Mouse (Mus musculus) kidney, embryonic 16.5 days (tissue): ENCODE data around the gene Ssh1. TPM values are rescaled to one million over a fixed set of nuclear protein-coding genes. Genes with fewer than 3 reads are reported as not detected.
A peak's percentile ranks its signal among the peaks of the same experiment; 100 is the strongest.

ENCODE experiments used
- ATAC-seq: fragments of 200-750 bp; cut with Nextera tagmentation; 2 replicates; pipeline ENCODE4 v1.8.0; 2017; ENCODE audit warnings: moderate TSS enrichment; ENCODE audit not compliant: low FRiP score, low TSS enrichment
- H3K27ac ChIP-seq: fragments of 300-500 bp; sonication (generic); 2 replicates; pipeline ENCODE4 v1.5.1; 2014; ENCODE audit warnings: low read length
- H3K27me3 ChIP-seq: fragments of 300-500 bp; sonication (generic); 2 replicates; pipeline ENCODE4 v1.6.1; 2014; ENCODE audit warnings: low read length, control low read depth, mixed read lengths; ENCODE audit not compliant: insufficient read depth
- H3K36me3 ChIP-seq: fragments of 300-500 bp; sonication (generic); 2 replicates; pipeline ENCODE4 v1.6.1; 2014; ENCODE audit warnings: low read length, control low read depth, mixed read lengths; ENCODE audit not compliant: insufficient read depth
- H3K4me1 ChIP-seq: fragments of 300-500 bp; sonication (generic); 2 replicates; pipeline ENCODE4 v1.6.1; 2014; ENCODE audit warnings: low read length, control low read depth, mixed read lengths; ENCODE audit not compliant: insufficient read depth
- H3K4me2 ChIP-seq: fragments of 300-500 bp; sonication (generic); replicated peaks from 2 replicates; pipeline ENCODE4 v1.6.1; 2014; ENCODE audit warnings: low read depth, low read length
- H3K4me3 ChIP-seq: fragments of 300-500 bp; sonication (generic); 2 replicates; pipeline ENCODE4 v1.5.1; 2014; ENCODE audit warnings: mild to moderate bottlenecking, low read length
- H3K9ac ChIP-seq: fragments of 300-500 bp; sonication (generic); replicated peaks from 2 replicates; pipeline ENCODE4 v1.6.1; 2014; ENCODE audit warnings: low read length
- H3K9me3 ChIP-seq: fragments of 300-500 bp; sonication (generic); 2 replicates; pipeline ENCODE4 v1.6.1; 2016; ENCODE audit warnings: low read length, control low read depth
- WGBS: fragments of 180-500 bp; shearing (Covaris S2); extraction: QIAGEN DNeasy Blood & Tissue Kit; methylation state at CpG from one replicate; pipeline ENCODE4 v1.1.7; 2014; 5-methylcytosine and 5-hydroxymethylcytosine counted together
- polyA plus RNA-seq: library from polyadenylated mRNA; unstranded; fragments of >200 nt; fragmentation: Nextera tagmentation; extraction: Ambion mirVana; gene quantifications from 2 replicates; pipeline ENCODE4 v1.2.1, GENCODE M21; 2015

Gene Ssh1
- polyA plus RNA-seq, 1 experiment from 2014 or later: 15.0 TPM

- Histone ChIP-seq H3K4me1 (peaks cover 44% of the 10 kb centered on the region), H3K9me3 (no peaks in the 10 kb centered on the region; the same call in 1 of the 2 replicates), H3K9ac (peak within 1 kb of the TSS; percentile 92), H3K4me3 (peak within 1 kb of the TSS; percentile 92), H3K36me3 (no peaks in the 10 kb centered on the region), H3K27me3 (no peaks in the 10 kb centered on the region), H3K27ac (peak within 1 kb of the TSS; percentile 94), H3K4me2 (peak within 1 kb of the TSS; percentile 79)
- WGBS: under 1% methylated on average over 49 of the region's 68 CpGs
- ATAC-seq: peak; percentile 89
Observed at GRCm38 (mm10) chr5:113908592-113909441, 84.9 kb downstream of the Ssh1 start, which contains the start of gene Coro1c. Coro1c (minus strand) TSS chr5:113908758.

DNA sequence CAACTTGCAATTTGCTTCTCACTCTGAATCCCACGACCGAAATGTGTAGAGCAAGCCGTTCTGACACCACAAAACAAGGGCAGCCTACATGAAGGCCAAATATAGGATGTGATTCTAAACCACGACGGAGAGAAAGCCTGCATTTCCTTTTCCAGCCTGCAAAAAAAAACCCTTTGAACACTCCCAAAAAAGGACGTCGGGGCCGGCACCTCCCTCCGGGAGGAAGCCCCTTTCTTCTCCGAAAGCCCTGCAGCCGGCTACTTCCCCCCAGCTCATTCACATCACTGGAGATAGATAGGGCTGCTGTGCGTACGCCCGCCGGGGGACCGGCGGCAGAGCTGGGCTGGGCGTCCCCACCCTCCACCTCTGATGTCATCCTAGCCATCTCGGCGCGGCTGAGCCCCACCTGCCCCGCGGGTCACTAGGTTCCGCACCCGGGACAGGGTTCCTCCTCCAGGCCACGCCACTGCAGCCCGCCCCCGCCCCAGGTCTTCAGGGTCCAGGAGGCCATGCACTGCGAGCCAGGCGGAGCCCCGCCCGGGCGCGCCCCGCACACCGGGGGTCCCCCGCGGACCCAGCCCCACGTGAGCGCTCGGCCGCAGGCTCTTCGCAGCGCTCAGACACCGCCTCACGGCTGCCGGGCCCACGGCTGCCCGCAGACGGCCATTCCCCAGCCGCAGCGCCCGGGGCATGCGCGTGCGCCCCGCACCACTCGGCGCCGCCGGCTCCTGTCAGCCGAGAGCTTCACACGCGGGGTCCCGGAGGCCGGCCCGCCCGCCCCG is 85.7 kb downstream of the Ssh1 start:
- no peaks in the 10 kb centered on the region for H3K27me3 ChIP-seq
- peak; percentile 52 for ATAC-seq
- H3K4me1 ChIP-seq: peaks cover 53% of the 10 kb centered on the region
- peak overlapping the region; percentile 79 for H3K4me2 ChIP-seq
- peak overlapping the region; percentile 92 for H3K4me3 ChIP-seq
- H3K9me3 ChIP-seq: no peaks in the 10 kb centered on the region; the same call in 1 of the 2 replicates
- H3K36me3 ChIP-seq: no peaks in the 10 kb centered on the region
- H3K27ac ChIP-seq: peak overlapping the region; percentile 94
- WGBS: under 1% methylated on average over 66 of the region's 69 CpGs
- peak overlapping the region; percentile 92 for H3K9ac ChIP-seq

DNA sequence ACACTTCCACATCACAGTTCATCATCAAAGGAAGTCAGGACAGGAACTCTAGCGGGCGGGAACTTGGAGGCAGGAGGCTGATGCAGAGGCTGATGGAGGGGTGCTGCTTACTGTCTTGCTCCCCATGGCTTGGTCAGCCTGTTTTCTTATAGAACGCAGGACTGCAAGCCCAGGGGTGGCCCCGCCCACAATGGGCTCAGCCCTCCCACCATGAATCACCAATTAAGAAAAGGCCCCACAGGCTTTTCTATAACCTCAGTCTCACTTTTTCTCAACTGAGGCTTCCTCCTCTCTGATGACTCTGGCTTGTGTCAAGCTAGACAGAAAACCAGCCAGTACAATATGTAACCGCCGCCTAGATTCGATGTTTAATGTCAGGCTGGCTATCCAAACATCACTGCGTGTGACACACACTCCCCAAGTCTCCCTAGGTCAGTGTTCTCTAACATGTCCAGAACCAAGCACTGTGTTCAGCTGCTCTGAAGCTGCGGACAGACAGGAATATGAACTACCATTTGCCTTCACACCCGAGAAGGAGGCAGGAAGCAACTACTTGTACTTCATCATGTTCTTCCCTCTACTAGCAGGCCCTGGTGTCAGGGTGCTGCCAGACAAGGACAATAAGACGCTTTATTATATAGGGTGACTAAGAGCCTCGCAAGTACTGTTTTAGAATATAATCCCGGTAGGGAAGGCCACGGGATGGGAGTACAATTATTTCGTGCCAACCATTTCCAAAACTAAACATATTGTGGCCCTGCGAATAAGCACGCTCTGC is 86.5 kb downstream of the Ssh1 start:
- peak overlapping the region; percentile 94 for H3K27ac ChIP-seq
- H3K4me3 ChIP-seq: peak overlapping the region; percentile 92
- H3K9ac ChIP-seq: peak overlapping the region; percentile 92
- no peaks in the 10 kb centered on the region for H3K36me3 ChIP-seq
- H3K4me2 ChIP-seq: peak overlapping the region; percentile 79
- ATAC-seq: no peak
- no peaks in the 10 kb centered on the region; the same call in 1 of the 2 replicates for H3K9me3 ChIP-seq
- H3K4me1 ChIP-seq: peaks cover 56% of the 10 kb centered on the region
- H3K27me3 ChIP-seq: no peaks in the 10 kb centered on the region
- 12% methylated on average over 17 of the region's 17 CpGs for WGBS

GRCm38 (mm10) chr5:113904987-113905386 is 88.7 kb downstream of the Ssh1 start:
- no peak for ATAC-seq
- Histone ChIP-seq H3K4me3 (no peak overlapping the region), H3K9ac (no peak overlapping the region), H3K9me3 (no peaks in the 10 kb centered on the region), H3K27me3 (no peaks in the 10 kb centered on the region), H3K36me3 (no peaks in the 10 kb centered on the region), H3K4me1 (peaks cover 67% of the 10 kb centered on the region), H3K27ac (0 out of 2 replicates have a peak overlapping the region, but pooled peaks have one; percentile 26), H3K4me2 (no peak overlapping the region)
- WGBS: 19% methylated on average over 4 of the region's 4 CpGs

DNA sequence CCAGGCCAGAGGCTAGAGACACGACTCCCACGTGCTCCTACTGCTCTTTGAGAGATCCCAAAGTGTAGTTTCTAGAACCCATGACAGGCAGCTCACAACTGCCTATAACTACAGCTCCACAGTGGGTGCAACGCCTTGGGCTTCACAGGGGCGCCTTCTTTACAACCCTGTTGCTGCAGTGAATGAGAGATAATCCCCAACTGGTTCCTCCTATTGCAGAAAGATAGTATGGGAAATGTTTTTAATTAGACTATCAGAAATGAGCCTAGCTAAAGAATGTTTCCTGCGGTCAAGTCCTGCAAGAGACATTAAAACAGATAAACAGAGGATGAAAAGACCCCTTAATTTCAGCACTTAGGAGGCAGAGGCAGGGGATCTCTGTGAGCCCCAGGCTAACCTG is 90.7 kb downstream of the Ssh1 start:
- no peak overlapping the region for H3K4me3 ChIP-seq
- 73% methylated on average over 5 of the region's 5 CpGs for WGBS
- H3K4me2 ChIP-seq: no peak overlapping the region
- no peak for ATAC-seq
- H3K9ac ChIP-seq: no peak overlapping the region
- H3K36me3 ChIP-seq: no peaks in the 10 kb centered on the region
- H3K27me3 ChIP-seq: no peaks in the 10 kb centered on the region
- no peak overlapping the region for H3K27ac ChIP-seq
- H3K9me3 ChIP-seq: no peaks in the 10 kb centered on the region
- peaks cover 62% of the 10 kb centered on the region for H3K4me1 ChIP-seq

- Histone ChIP-seq H3K36me3 (no peaks in the 10 kb centered on the region), H3K4me3 (no peak overlapping the region), H3K4me1 (peaks cover 59% of the 10 kb centered on the region), H3K27ac (no peak overlapping the region), H3K4me2 (no peak overlapping the region), H3K9ac (no peak overlapping the region), H3K9me3 (no peaks in the 10 kb centered on the region), H3K27me3 (no peaks in the 10 kb centered on the region)
- no peak for ATAC-seq
- 68% methylated on average over 6 of the region's 6 CpGs for WGBS
Observed at GRCm38 (mm10) chr5:113902017-113902416, 91.7 kb downstream of the Ssh1 start.

DNA sequence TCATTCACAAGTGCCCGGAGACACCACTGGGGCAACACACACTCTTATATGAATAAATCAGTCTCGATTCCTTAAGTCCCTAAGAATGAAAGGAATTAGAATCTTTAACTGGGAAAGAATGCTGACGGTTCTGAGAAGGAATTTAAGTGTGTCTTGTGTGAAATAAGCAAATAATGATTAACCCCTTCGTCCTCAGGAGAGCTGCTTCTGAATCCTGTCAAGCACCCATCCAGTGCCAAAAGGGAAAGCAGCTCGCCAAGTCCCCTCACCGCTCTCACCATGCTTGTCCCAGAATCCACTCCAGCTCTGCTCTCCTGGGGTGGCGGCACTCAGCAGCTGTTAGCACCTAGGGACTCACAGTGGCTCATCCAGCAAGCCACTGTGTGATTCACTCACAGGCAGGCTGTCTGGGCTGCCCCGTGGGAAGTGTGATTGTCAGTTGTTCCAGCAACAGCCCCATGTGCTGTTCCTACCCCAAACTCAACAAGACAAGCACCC is 92.6 kb downstream of the Ssh1 start:
- 39% methylated on average over 8 of the region's 8 CpGs for WGBS
- Histone ChIP-seq H3K4me1 (peaks cover 50% of the 10 kb centered on the region), H3K36me3 (no peaks in the 10 kb centered on the region), H3K9ac (0 out of 2 replicates have a peak overlapping the region, but pooled peaks have one; percentile 1), H3K9me3 (no peaks in the 10 kb centered on the region), H3K27ac (no peak overlapping the region), H3K4me2 (no peak overlapping the region), H3K27me3 (no peaks in the 10 kb centered on the region), H3K4me3 (no peak overlapping the region)
- no peak for ATAC-seq

GRCm38 (mm10) chr5:113899543-113899942 is 94.2 kb downstream of the Ssh1 start:
- WGBS: 86% methylated on average over 12 of the region's 12 CpGs
- Histone ChIP-seq H3K4me1 (peaks cover 34% of the 10 kb centered on the region), H3K9me3 (no peaks in the 10 kb centered on the region), H3K4me3 (no peak overlapping the region), H3K4me2 (no peak overlapping the region), H3K27ac (no peak overlapping the region), H3K9ac (no peak overlapping the region), H3K36me3 (no peaks in the 10 kb centered on the region), H3K27me3 (no peaks in the 10 kb centered on the region)
- no peak for ATAC-seq

DNA sequence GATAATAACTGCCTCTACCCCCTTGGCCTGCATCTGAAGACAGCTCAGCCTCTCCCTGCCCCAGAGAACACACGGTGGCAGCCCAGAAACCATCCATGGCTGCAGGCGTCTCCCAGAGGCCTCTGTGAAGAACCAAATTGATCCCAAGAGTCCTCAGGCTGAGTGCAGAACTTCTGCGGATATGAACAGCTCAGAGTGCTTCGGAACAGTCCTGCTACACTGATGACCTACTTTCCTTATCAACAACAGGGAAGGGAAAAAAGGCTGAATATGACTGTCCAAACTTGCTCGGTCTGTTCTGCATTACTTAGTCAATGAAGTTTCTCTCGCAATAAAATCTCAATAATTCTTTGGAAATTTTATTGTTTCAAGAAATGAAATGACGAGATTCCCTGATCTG is 101.7 kb downstream of the Ssh1 start:
- ATAC-seq: no peak
- 77% methylated on average over 7 of the region's 7 CpGs for WGBS

More for the DNA sequence above, 101.7 kb downstream of the Ssh1 start:
- H3K4me2 ChIP-seq: no peak overlapping the region
- H3K9ac ChIP-seq: no peak overlapping the region
- H3K9me3 ChIP-seq: no peaks in the 10 kb centered on the region
- H3K4me3 ChIP-seq: no peak overlapping the region
- H3K4me1 ChIP-seq: peaks cover 39% of the 10 kb centered on the region
- no peaks in the 10 kb centered on the region for H3K36me3 ChIP-seq
- H3K27me3 ChIP-seq: no peaks in the 10 kb centered on the region
- no peak overlapping the region for H3K27ac ChIP-seq
